ENCODE assay signal across 9 mouse cellular contexts in the genomic region with DNA sequence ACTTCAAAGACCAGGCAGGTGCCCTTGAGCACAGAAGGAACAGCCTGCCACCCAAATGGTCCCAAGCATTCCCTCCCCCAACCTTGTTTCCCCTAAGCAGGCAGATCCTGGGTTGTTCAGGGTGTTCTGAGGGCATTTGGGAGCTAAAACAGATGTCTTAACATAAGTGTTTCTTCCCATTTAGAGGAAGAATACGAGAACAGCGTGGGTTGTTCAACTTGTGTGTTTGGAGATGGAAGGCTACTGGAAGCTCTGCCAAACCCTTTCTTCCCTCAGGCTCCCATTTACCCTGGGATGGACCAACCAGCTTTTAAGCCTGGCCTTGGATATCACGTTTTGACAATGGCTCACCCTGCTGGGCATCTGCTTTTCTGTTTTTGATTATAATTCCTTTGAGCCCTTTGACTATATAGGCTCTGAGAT.
DNase-seq lines count a peak whose midpoint lies in the region; ATAC-seq and TF ChIP-seq lines count a peak whose summit lies in the region.
"Had no signal": no experiment of that assay in that cellular context is flagged by ENCODE, and none has a peak within 500 bp of the region (broad histone marks: within the 10 kb centered on the region; RNA-seq: fewer than 3 reads in every experiment).

No protein-coding gene starts in this region.

- no peak overlapping the region for H3K4me3 ChIP-seq in kidney, embryonic 14.5 days (ENCODE audit: low read length)
- H3K4me3 ChIP-seq in kidney, embryonic 16.5 days (ENCODE audit: low read length) = no peak overlapping the region
- H3K4me3 ChIP-seq in CH12.LX (replicated peaks in 1 of 3; ENCODE audit: low read depth in 2 of 3, low read length in 2 of 3, poor library complexity in 1 of 3) = no peak overlapping the region
- H3K4me3 ChIP-seq in forebrain, postnatal 0 days (ENCODE audit: low read depth, low read length) = no peak overlapping the region
- H3K4me3 ChIP-seq: midbrain, embryonic 12.5 days had no signal

- H3K79me2 ChIP-seq in CH12.LX (replicated peaks; ENCODE audit: control insufficient read depth, extremely low read depth, insufficient read depth, poor library complexity, severe bottlenecking) = no peaks in the 10 kb centered on the region

- no peak for TF ChIP-seq POLR2A in CH12.LX (IDR thresholded peaks at IDR 0.05; ENCODE audit: low read depth, low read length)

- H3K9ac ChIP-seq in kidney, embryonic 14.5 days (ENCODE audit: low read depth, low read length) = no peak overlapping the region
- H3K9ac ChIP-seq in kidney, embryonic 16.5 days (replicated peaks; ENCODE audit: low read length) = no peak overlapping the region
- no peak overlapping the region for H3K9ac ChIP-seq in CH12.LX (ENCODE audit: insufficient read depth, low read depth)
- H3K9ac ChIP-seq in forebrain, postnatal 0 days = no peak overlapping the region
- H3K9ac ChIP-seq: midbrain, embryonic 12.5 days had no signal

- no peaks in the 10 kb centered on the region for H3K27me3 ChIP-seq in kidney, embryonic 14.5 days (ENCODE audit: control insufficient read depth, insufficient read depth, low read length)
- no peaks in the 10 kb centered on the region for H3K27me3 ChIP-seq in kidney, embryonic 16.5 days (ENCODE audit: insufficient read depth, low read length)
- H3K27me3 ChIP-seq in CH12.LX (replicated peaks) = no peaks in the 10 kb centered on the region
- no peaks in the 10 kb centered on the region for H3K27me3 ChIP-seq in forebrain, postnatal 0 days (ENCODE audit: insufficient read depth, low read length)
- H3K27me3 ChIP-seq: midbrain, embryonic 12.5 days had no signal

- H3K9me3 ChIP-seq in kidney, embryonic 14.5 days (ENCODE audit: control insufficient read depth, low read length) = no peaks in the 10 kb centered on the region
- H3K9me3 ChIP-seq in kidney, embryonic 16.5 days (ENCODE audit: low read length) = no peaks in the 10 kb centered on the region
- H3K9me3 ChIP-seq in CH12.LX (replicated peaks; ENCODE audit: low read length) = no peaks in the 10 kb centered on the region
- H3K9me3 ChIP-seq in forebrain, postnatal 0 days (ENCODE audit: low read length) = no peaks in the 10 kb centered on the region
- H3K9me3 ChIP-seq: midbrain, embryonic 12.5 days had no signal

- in situ Hi-C loops in CH12.LX (cut with MboI; ENCODE audit: low pct_ligation_motif_present, low pct_unique_long_range_greater_than_20kb, low sequenced_read_pairs) = no loop called here

- no peak overlapping the region for H3K4me2 ChIP-seq in kidney, embryonic 14.5 days (replicated peaks; ENCODE audit: low read depth, low read length)
- no peak overlapping the region for H3K4me2 ChIP-seq in kidney, embryonic 16.5 days (replicated peaks; ENCODE audit: low read depth, low read length)
- H3K4me2 ChIP-seq in CH12.LX (ENCODE audit: insufficient read depth, low read depth, poor library complexity, severe bottlenecking) = no peak overlapping the region
- no peak overlapping the region for H3K4me2 ChIP-seq in forebrain, postnatal 0 days (ENCODE audit: low read depth)
- H3K4me2 ChIP-seq: midbrain, embryonic 12.5 days had no signal

- WGBS in kidney, embryonic 14.5 days = 57% methylated on average over 3 of the region's 3 CpGs
- 47% methylated on average over 3 of the region's 3 CpGs for WGBS in kidney, embryonic 16.5 days
- WGBS in forebrain, postnatal 0 days = 34% methylated on average over 3 of the region's 3 CpGs

- peak; percentile 13 for TF ChIP-seq RAD21 in CH12.LX (IDR thresholded peaks at IDR 0.05; ENCODE audit: low read depth, low read length)

- no peak for TF ChIP-seq EP300 in CH12.LX (IDR thresholded peaks at IDR 0.05; ENCODE audit: low read length)

- H3K4me1 ChIP-seq in kidney, embryonic 14.5 days (ENCODE audit: control insufficient read depth, insufficient read depth, low read length) = peaks cover 11% of the 10 kb centered on the region
- H3K4me1 ChIP-seq in kidney, embryonic 16.5 days (ENCODE audit: insufficient read depth, low read length) = peaks cover 14% of the 10 kb centered on the region
- no peaks in the 10 kb centered on the region for H3K4me1 ChIP-seq in CH12.LX (ENCODE audit: control insufficient read depth in 1 of 2, insufficient read depth in 2 of 2)
- H3K4me1 ChIP-seq in forebrain, postnatal 0 days (ENCODE audit: insufficient read depth) = peaks cover 9% of the 10 kb centered on the region; the same call in 1 of the 2 replicates

- ATAC-seq in kidney, embryonic 14.5 days (ENCODE audit: low FRiP score, low TSS enrichment) = 0 out of 2 replicates have a peak, but pooled peaks have one; percentile 30
- ATAC-seq in kidney, embryonic 16.5 days (ENCODE audit: low FRiP score, low TSS enrichment) = no peak
- peak; percentile 59; the same call in 1 of the 2 replicates for ATAC-seq in forebrain, postnatal 0 days

- dilution Hi-C loops in CH12.LX (cut with MboI; ENCODE audit: extremely low pct_ligation_motif_present, extremely low pct_unique_long_range_greater_than_20kb, low sequenced_read_pairs) = no loop called here

- H3K27ac ChIP-seq in kidney, embryonic 14.5 days (ENCODE audit: low read depth, low read length) = no peak overlapping the region
- no peak overlapping the region for H3K27ac ChIP-seq in kidney, embryonic 16.5 days (ENCODE audit: low read length)
- H3K27ac ChIP-seq in CH12.LX (ENCODE audit: insufficient read depth, low read depth) = no peak overlapping the region
- no peak overlapping the region for H3K27ac ChIP-seq in forebrain, postnatal 0 days (ENCODE audit: low read depth, low read length)
- H3K27ac ChIP-seq: midbrain, embryonic 12.5 days had no signal

- no peak for DNase-seq in CH12.LX (ENCODE audit: extremely low read depth)
- peak; percentile 28 for DNase-seq in embryo, embryonic 10 days (ENCODE audit: low spot score)
- no peak for DNase-seq in forebrain, postnatal 0 days
- no peak for DNase-seq in thymus, adult 18-20 months
- DNase-seq in thymus, postnatal 10 days (ENCODE audit: low spot score in 2 of 2) = no peak
- DNase-seq in cerebellum, postnatal 4 days (ENCODE audit: low spot score in 2 of 2) = no peak

- no peaks in the 10 kb centered on the region for H3K36me3 ChIP-seq in kidney, embryonic 14.5 days (ENCODE audit: control insufficient read depth, insufficient read depth, low read length)
- no peaks in the 10 kb centered on the region for H3K36me3 ChIP-seq in kidney, embryonic 16.5 days (ENCODE audit: insufficient read depth, low read length)
- no peaks in the 10 kb centered on the region for H3K36me3 ChIP-seq in CH12.LX (replicated peaks in 1 of 2; ENCODE audit: control insufficient read depth in 1 of 2, insufficient read depth in 1 of 2, low read length in 1 of 2)
- H3K36me3 ChIP-seq in forebrain, postnatal 0 days (ENCODE audit: insufficient read depth) = no peaks in the 10 kb centered on the region
- H3K36me3 ChIP-seq: midbrain, embryonic 12.5 days had no signal

- TF ChIP-seq CTCF in CH12.LX (conservative IDR thresholded peaks at IDR 0.05 in 1 of 2, IDR thresholded peaks at IDR 0.05 in 1 of 2; ENCODE audit: low read depth in 2 of 2, low read length in 2 of 2) = no peak
- 0 out of 2 replicates have a peak, but pooled peaks have one; percentile 20 for TF ChIP-seq CTCF in forebrain, postnatal 0 days (IDR thresholded peaks at IDR 0.05; ENCODE audit: low read depth)

TF ChIP-seq in CH12.LX, 34 proteins besides CTCF, POLR2A, EP300 and RAD21:
- TF ChIP-seq MEF2A (IDR thresholded peaks at IDR 0.05; ENCODE audit: borderline replicate concordance, low read depth, low read length) (no peak), CHD2 (IDR thresholded peaks at IDR 0.05; ENCODE audit: low read length) (no peak)
